Mouse (Mus musculus) small intestine, adult 2 months (tissue): ENCODE data around the gene Magi1.

Experiments used
- CTCF ChIP-seq: fragments of 200-500 bp; IDR thresholded peaks from 2 replicates; pipeline ENCODE4 v1.5.1; 2012; ENCODE audit warnings: low read depth, mild to moderate bottlenecking, control low read depth, inconsistent platforms, low read length, moderate library complexity, mixed read lengths; ENCODE audit not compliant: insufficient replicate concordance, insufficient read length; ENCODE audit errors: extremely low read depth
- POLR2A ChIP-seq: fragments of 200-500 bp; IDR thresholded peaks from 2 replicates; pipeline ENCODE4 v1.6.1; 2012; ENCODE audit warnings: low read depth, mild to moderate bottlenecking, control low read depth, inconsistent platforms, low read length, moderate library complexity

DNA sequence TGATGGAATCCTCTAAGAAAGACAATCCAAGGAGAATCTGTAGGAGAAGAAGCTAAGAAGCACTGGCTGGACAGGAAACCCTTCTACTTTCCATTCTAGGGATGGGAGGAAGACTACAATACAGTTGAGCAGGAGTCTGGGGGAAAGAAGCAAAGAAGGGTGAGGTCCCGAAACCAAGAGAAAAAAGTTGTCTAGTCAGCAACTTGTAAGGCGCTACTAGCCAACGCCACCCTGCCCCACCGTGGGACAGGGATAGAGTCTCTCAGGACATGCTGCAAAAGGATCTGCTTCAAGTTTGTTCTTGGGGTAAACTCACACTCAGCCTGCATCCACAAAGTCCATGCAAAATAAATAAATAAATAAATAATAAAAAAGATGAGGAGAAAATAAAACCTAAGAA lies 464.4 kb downstream of the Magi1 start:
- TF ChIP-seq POLR2A (no peak), CTCF (no peak)
